Mouse (Mus musculus): ENCODE data around the gene Jph3.

Jph3 gene

DNA sequence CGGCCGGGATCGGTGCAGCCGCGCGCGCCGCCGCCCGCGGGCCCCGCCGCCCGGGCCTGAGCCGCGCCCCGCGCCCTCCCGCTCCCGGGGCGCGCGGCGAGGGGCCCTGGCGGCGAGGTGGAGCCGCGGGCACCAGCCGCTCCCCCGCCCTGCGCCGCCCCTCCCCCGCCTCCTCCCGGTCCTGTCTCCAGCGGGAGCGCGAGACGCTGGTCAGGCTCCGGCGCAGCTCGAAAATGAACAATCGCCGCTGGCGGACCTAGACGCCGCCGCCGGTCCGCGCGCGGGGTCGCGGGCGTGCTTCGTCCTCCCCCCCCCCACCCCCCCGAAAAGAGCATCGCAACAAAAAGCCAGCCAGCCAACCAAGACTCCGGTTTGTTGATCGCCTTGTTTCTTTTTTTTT is 747 bp downstream of the Jph3 start:
- DNase-seq (ENCODE audit: low spot score in 2 of 2), result no peak

DNA sequence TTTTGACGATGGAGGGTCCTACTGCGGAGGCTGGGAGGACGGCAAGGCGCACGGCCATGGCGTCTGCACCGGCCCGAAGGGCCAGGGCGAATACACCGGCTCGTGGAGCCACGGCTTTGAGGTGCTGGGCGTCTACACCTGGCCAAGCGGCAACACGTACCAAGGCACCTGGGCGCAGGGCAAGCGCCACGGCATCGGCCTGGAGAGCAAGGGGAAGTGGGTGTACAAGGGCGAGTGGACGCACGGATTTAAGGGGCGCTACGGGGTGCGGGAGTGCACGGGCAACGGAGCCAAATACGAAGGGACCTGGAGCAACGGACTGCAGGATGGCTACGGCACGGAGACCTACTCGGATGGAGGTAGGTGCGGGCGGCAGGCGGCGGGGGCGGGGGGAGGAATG is 1.2 kb downstream of the Jph3 start:
- DNase-seq (ENCODE audit: low spot score in 2 of 2), result peak in 1 of 2 experiments; percentile 30

DNA sequence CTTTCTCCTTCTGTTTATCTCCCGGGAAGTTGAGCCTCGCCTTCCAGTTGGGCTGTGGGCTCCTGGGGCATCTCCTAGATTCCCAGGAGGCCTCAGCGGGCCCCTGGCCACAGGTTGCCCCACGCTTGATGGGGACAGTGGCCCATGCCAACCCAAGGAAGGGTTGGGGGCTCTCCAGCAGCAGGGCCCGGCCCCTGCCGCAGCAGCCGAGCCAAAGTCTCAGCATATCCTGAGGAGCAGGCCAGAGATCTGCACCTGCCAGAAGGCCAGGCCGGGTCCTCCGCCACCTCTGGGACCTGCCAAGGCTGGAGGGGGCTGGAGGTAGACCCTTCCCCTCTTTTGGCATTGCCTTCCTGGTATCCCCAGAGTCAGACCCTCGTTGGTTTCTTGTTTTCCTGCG is 1.6 kb downstream of the Jph3 start:
- DNase-seq (ENCODE audit: low spot score in 2 of 2), result no peak

DNA sequence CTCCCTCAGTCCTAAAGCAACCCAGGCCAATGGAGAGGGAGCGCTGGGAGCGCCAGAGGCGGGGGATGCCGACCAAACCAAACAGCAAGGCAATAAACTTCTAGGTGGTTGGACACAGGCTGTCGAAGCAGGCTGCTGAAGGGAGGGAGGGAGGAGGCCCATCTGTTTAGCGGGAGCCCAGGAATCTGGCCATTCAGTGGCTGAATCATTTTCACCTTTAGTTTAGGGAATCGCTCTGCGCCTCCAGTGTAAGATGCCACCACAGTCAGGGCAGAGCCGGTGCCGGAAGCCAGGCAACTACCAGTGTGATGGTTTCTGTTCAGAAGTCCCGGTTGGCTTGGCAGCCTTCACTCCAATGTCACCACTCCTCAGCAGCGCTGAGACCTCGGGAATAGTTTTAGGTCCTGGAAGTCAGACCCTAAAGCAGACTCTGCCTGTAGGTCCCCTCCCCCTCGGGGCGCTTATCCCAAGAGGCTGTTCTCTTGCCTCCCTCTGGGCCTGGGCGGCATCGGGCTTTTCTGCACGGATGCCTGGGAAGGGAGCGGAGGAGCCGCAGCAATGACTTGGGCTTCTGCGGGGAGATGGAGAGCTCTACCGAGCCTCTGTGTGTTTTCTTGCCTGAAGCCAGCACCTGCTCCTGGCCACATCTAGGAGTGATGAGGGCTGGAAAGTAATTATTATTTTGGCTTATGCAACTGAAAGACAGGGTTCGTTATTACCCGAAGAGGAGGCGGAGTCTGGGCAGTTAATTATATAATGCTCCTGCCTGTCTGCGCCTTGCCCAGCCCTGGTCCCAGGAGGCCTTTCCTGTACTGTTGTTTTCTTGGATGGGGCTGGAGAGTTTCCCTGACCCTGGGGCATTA is 2.3 kb downstream of the Jph3 start:
- peak; percentile 70 for DNase-seq (ENCODE audit: low spot score in 2 of 2)

DNA sequence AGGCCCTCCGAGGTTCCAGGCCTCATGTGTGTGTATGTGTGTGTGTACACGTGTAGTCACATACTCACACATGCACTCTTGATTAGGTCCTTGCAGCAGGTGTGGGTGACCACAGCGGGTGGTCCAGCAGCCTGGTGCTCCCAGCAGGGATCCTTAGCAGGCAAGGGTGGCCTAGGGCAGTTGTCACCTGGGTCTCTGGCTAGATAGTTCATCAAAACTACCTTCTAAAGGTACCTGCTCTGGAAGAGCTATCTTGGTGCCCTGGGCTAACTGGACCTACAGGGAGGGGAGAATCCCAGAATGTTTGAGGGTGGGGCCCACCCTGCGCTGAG is 2.9 kb downstream of the Jph3 start:
- no peak for DNase-seq (ENCODE audit: low spot score in 2 of 2)

DNA sequence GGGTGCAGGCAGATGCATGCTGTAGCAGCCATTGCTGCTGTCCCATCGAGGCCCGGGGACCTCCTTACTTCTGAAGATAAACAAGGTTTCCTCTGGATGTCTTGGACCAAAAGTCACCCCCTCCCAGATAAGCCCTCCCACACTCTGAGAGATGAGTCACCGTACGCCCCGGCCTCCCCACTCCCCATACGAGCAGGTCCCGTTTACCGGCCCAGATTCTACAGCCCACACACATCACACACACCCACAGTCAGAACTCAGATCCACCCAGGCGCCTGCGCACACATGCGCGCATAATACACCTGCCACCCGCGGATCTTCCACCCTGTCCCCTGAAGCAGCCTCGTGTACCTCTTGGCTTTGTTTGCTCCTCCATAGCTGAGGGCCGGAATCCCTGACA is 4.8 kb downstream of the Jph3 start:
- DNase-seq (ENCODE audit: low spot score in 2 of 2), result peak; percentile 82 to 83

DNA sequence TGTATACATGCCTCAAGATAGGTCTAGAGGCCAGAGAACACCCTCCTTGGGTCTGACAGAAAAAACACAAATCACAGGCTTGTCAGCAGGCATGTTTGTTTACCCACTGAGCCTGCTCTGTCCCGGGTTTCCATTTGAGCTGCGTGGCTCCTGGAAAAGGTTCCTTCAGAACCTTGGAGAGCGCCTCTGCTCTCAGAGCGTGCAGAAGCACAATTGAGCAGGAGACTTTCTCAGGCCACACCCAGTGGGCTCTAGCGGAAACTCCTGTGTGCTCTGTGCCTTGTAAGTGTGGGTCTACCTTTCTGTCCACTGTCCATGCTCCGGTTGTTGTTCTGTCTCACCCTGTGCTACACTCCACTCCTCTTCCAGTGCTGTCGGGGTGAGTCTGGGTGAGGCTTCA is 6.8 kb downstream of the Jph3 start:
- DNase-seq (ENCODE audit: low spot score in 2 of 2), result no peak

DNA sequence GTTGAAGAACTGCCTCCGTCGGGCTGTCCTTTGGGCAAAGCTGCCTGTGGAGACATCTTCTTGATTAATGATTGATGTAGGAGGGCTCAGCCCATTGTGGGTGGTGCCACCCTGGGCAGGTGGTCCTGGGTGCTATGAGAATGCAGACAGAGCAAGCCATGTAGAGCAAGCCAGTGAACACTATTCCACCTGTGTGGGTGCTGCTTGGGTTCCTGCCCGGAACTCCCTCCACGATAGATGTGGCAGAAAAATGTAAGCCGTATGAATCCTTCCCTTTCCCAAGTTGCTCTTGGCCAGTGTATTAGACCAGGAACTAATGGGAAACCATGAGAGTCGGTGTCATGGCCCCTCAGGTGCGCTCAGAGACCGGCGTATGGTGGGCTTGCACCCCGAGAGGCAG is 11.3 kb downstream of the Jph3 start:
- DNase-seq (ENCODE audit: low spot score in 2 of 2), result peak in 1 of 2 experiments; percentile 57

DNA sequence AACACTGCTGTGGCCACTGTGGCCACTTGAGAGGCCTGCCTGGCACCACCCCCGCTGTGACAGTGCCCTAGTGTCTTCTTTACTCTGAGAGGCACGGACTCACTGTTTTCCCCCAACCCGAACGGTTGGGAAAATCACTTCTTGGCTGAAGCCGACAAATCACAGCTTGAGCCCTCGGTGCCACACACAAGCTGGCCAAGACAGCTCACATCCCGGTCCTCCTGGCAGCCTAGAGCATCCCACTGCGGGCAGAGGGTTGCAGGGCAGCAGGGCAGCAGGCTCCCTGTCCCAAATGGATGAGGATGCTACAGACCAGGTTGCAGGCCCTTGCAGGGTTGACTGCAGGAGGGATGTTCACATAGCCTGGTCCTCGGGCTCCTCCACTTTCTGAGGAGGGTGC is 20.1 kb downstream of the Jph3 start:
- DNase-seq (ENCODE audit: low spot score in 2 of 2), result no peak

DNA sequence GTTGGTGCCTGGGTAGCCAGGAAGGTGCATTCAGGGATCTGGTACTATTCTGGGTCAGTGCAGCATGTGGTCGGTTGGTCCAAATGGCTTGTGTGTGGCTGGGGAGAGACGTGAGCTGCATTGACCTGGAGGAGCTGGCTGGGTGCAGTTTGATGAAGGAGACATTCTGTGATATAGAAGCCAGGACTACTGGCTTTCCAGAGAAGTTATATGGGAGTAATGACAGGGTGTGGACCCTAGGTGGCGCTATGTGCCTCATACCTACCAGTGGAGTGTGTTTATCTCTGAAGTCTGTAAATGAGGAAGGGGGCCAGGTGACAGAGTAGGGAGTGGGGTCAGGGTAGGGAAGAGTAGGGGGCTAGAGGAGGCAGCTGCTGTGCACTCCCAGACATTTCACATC is 21.1 kb downstream of the Jph3 start:
- DNase-seq (ENCODE audit: low spot score in 2 of 2), result no peak

DNA sequence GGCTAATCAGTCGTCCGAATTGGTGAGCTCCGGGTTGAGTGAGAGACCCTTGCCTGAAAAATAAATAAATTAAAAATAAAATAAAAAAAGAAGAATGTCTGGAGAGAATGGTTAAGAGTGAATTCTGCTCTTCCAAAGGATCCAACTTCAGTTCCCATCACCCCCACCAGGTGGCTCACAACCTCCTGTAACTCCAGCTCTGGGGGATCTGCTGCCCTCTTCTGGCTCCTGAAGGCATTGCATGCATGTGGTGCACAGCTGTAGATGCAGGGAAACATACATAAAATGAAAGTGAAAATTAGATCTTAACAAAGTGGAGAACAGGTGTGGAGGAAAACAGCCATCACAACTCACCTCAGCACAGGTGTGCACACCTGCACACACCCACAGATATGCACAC is 22.0 kb downstream of the Jph3 start:
- DNase-seq (ENCODE audit: low spot score in 2 of 2), result peak in 1 of 2 experiments; percentile 68

DNA sequence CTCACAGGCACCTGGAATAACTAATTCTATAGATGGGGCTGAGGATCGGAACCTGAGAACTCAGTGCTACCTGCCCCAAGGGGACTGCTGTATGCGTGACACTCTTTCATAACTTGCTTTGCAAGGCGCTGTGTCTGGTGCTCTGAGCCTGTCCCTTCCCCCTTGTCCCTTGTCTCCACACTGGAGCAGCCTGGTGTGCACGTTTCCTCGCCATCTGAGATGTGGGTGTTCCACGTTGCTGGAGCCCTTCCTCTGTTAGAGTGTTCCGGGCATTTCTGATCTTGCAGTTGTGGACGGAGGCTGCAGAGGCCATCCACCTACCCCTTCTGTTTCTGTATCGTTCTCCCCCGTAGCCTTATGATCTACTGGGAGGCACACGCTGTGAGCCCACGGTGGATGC is 29.0 kb downstream of the Jph3 start:
- peak in 1 of 2 experiments; percentile 38 for DNase-seq (ENCODE audit: low spot score in 2 of 2)

DNA sequence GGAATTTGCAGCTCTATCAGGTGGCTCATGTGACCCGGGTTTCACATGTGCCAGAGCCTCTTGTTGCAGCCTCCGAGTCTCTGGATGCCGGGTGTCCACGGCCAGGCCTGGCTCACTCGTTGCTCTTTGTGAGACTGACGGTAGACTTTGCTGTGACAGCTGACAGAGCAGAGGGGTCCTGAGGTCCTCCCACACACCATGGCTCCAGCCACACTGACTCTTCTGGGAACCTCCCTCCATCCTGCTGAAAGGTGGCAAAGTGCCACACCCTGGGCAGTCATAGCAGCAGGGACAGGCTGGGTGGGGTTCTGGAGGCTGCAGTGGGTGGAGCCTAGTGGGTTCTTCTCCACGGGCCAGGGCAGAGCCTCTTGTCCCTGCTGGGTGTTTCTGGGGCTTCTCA is 31.1 kb downstream of the Jph3 start:
- DNase-seq (ENCODE audit: low spot score in 2 of 2), result no peak

DNA sequence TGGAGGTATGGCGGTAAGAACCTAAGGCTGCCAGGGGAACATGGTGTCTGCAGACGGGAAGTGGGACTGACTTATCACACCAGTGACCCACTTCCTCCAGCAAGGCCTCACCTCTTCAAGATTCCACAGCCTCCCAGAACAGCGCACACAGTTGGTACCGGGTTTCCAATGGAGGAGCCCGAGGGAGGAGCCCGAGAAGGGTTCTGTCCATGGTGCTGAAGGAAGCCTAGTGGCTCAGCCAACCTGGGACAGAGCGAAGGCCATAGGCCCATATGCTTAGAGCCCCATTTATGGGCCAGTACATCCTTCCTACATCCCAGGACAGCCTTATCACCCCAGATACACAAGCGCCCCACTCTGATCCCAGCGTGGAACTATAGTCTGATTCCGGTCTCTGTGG is 32.1 kb downstream of the Jph3 start:
- DNase-seq (ENCODE audit: low spot score in 2 of 2), result no peak

DNA sequence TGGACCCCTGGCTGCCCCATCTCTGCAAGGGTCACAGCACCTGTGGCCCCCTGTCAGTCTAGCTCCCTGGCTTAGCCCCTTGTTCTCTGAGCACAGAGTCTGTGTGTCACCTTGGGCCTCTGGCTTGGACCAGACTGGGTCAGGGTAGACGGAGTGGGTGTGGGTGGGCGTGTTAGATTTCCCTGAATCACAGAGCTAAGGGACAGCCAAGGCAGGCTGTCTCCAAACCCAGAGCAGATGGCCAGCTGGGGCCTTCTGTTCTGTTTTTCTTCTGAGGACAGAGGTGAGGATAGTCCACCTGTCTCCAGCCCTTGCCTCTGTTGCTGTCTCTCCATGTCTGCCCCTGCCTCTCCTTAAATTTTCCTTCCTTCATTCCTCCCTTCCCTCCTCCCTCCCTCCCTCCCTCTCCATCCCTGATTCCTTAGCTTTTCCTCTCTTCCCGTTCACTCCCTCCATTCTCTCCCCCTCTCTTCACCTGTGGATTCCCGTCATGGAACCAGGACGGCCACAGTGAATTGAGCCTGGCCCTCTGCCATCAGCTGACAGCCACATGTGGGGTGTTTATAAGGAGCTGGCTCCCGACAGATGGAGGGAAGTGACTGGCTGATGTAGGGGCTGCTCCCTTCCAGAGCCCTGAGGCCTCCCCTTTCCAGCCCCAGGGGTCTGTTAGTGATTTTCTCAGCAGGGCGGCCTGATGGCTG is 33.7 kb downstream of the Jph3 start:
- DNase-seq (ENCODE audit: low spot score in 2 of 2), result no peak

DNA sequence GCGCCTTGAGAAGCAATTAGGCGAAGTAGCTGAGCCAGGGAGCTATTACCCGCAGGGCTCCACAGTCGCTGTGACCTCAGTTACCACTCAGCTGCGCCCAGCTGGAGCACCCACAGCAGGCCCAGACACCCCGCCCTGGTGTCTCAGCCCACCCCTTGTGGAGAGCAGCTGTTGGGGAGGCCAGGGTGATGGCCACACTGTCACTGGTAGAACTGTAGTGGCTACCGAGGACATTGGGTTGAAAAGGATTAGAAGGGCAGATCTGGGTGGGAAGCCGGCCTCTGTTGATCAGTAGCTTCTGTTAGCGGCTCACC is 34.2 kb downstream of the Jph3 start:
- DNase-seq (ENCODE audit: low spot score in 2 of 2), result no peak

DNA sequence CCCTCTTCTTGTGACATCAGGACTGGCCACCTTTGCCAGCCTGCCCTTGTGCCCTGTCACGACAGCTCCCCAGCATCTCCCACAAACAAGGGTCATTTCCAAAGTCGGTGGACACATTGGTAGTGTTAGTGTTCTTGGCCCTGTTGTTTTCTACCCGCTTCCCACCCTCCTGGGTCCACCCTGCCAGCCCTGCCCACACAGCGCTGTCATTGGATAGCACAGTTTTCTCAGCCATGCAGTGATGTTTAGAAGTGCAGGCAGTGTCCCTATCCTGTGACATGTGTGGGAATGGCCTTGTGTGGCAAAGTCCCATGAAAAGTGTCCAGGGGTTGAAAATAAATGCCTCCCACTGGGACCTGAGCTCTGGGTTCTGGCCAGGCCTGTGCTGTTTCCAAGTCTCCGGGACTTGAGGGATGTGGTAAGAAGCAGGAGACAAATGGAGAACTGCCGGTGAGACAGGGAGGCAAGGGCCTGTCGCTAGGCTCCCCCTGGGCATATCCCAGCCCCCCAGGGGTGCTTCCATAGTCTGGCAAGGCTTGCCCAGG is 36.2 kb downstream of the Jph3 start:
- DNase-seq (ENCODE audit: low spot score in 2 of 2), result no peak

DNA sequence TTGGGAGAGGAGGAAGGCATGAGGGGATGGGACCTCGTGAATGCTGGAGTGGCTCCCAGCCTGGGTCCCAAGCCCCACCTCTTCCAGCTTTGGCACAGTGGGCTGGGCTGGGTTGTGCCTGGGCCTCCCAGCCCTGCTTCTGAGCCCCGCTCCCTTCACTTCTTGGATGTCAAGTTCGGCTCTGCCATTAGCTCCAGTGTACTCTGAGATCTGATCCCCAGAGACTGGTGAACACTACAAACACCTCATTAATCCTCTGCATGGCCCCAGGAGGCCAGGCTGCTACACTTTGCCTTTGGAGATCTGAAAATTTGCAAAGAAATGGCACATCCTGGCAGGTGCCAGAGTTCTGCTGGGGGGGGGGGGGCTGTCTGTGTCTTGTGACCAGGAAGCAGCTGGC is 39.7 kb downstream of the Jph3 start:
- DNase-seq (ENCODE audit: low spot score in 2 of 2), result no peak

DNA sequence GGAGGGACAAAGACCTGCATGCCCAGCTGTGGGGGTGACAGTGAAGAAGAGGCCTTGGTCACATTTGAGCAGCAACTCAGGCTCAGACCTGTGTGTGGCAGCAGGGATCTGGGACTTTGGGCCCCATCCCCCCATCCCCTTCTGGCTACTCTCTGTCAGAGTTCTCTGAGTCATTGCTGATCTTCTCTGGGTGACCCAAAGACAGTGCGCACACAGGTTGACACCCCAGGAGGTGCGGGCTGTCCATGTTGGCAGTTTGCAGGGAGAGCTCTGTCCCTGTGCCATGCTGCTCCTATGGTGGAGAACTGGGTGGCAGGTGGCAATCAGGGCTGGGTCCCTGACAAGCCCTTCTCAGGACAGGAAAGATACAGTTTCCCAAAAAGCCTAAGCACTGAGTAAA is 40.2 kb downstream of the Jph3 start:
- no peak for DNase-seq (ENCODE audit: low spot score in 2 of 2)

DNA sequence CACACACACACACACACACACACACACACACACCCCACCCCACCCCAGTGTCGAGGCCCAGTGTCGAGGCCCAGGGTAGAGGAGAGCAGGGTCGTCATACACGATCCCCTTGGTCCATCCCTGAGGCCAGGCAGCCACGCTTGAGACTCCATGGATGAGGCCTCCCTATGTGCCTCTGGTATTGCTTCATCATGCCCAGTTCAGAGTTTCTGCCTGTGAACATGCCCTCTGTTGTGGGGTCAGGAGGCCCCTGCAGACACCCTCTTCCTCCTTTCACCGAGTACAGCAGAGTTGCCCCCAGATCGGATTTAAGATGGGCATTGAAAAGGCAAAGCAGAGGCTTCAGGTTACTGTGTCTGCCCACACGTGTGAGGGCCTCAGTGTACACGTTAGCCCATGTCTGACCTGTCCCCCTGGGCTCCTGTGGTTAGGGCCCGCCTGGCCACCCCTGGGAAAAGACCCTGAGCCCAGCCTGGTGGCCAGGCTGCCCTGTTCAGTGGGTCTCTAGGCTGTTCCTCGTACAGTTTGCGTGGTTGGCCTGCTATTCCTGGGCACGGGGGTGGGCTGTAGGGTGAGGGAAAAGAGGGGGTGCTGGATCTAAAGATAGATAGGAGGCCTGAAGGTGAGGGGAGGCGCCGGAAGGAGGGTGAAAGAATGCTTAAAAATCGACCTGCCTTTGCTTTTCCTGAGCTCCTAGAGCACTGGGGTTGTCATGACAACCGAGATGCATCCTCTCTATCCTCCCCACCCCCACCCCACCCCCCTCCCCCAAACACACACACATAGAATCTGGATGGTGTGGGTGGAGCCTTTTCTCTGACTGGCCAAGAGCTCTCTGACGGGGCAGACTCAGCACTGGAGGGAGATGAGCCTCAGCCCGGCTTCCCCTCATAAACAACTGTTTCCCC is 41.7 kb downstream of the Jph3 start:
- peak; percentile 42 to 44 for DNase-seq (ENCODE audit: low spot score in 2 of 2)

DNA sequence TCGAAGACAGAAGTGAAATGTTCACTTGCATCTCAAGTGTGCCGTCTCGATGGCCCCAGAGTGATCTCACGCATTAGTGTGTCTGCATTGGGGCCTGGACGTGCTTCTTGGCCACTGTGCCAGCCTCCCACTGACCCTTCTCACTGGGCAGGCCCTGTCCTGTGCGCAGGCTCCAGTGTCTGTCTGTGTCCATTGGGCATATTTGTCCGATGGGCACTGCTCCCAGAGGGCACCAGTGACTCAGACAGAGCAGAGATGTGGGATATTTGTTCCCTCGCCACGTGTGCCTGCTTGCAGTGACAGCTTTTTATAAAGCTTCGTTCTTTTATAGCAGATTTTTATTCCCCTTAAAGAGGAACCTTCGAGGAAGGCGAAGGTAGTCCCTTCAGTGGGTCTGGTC is 44.5 kb downstream of the Jph3 start:
- DNase-seq (ENCODE audit: low spot score in 2 of 2), result no peak

DNA sequence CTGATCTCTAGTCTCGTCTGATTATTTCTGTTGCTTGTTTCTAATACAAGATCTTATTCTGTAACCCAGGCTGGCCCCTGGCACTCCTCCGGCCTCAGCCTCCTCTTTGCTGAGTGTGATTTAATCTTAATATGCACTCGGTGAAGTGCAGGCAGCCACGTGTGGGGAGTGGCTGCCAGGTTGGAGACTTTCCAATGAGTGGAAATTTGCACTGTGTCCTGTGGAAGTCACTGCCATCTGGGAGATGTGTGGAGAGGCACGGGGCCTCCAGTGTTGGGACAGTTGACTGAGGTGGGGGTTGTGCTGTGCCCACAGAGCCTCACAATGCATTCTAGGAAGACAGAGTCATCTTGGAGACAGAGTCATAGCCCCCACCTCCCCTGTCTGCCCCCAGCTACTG is 53.1 kb downstream of the Jph3 start:
- no peak for DNase-seq (ENCODE audit: low spot score in 2 of 2)

Data from right cerebral cortex, adult 2 months (tissue).